Mouse (Mus musculus) gastrocnemius, postnatal 10 days (tissue): Measurements from ENCODE around the gene Gtpbp4. TPM values are rescaled to one million over a fixed set of nuclear protein-coding genes. Genes with fewer than 3 reads are reported as not detected.
"Not testable (repeated sequence)": the region's sequence is repeated elsewhere in the genome, so short reads cannot be mapped to it uniquely, and the experiment has no call there.

Experiments used
- DNase-seq: peaks from one replicate; pipeline ENCODE4 v3.0.0; 2021; ENCODE audit warnings: mixed read lengths
- long read RNA-seq, 2 experiments: library from polyadenylated mRNA; stranded (forward); transcript quantifications; one replicate each; pipeline ENCODE4 v2.0.0; 2021
- total RNA-seq, 2 experiments: library from RNA; stranded (reverse); gene quantifications; 2 replicates each; pipeline ENCODE4 v1.2.3; 2021

Gene Gtpbp4
- 10 to 100 TPM; 41.3 to 44.0 TPM for total RNA-seq
- long read RNA-seq, experiment 1, full-length matches to known transcripts, result 54 of 55 reads
- long read RNA-seq, experiment 1, partial matches to known transcripts, result 0 of 55 reads
- long read RNA-seq, experiment 1, other reads (novel, unspliced or antisense), result 1 of 55 reads
- long read RNA-seq, experiment 2, full-length matches to known transcripts, result 49 of 53 reads
- long read RNA-seq, experiment 2, partial matches to known transcripts, result 2 of 53 reads
- long read RNA-seq, experiment 2, other reads (novel, unspliced or antisense), result 2 of 53 reads

- peak; percentile 95 for DNase-seq
Observed at GRCm38 (mm10) chr13:8995990-8996786, at the start of gene Gtpbp4. TSS of gene Gtpbp4 (minus strand) at chr13:8996083.

GRCm38 (mm10) chr13:9044731-9045130 is 48.8 kb upstream of the Gtpbp4 start:
- DNase-seq, result no peak

GRCm38 (mm10) chr13:9043289-9044049 is 47.6 kb upstream of the Gtpbp4 start:
- DNase-seq, result no peak

DNA sequence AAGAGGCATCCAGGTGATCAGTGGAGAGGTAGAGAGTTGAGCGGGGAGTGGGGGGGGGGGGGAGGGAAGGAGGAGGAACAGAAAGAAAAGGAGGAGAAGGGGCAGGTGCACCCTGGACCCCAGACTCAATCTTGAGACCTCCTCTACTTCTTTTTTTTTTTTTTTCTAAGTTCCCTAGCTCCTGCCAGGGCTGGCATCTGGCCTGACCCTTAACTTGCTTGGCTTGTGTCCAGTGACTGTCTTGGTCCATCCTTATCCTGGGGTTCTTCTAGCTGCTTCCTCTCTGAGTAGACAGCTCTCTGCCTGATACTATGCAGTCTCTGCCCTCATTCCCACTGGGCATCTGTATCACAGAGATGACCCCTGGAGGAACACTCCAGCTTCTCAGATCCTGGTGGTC is 44.7 kb upstream of the Gtpbp4 start:
- no peak for DNase-seq

DNA sequence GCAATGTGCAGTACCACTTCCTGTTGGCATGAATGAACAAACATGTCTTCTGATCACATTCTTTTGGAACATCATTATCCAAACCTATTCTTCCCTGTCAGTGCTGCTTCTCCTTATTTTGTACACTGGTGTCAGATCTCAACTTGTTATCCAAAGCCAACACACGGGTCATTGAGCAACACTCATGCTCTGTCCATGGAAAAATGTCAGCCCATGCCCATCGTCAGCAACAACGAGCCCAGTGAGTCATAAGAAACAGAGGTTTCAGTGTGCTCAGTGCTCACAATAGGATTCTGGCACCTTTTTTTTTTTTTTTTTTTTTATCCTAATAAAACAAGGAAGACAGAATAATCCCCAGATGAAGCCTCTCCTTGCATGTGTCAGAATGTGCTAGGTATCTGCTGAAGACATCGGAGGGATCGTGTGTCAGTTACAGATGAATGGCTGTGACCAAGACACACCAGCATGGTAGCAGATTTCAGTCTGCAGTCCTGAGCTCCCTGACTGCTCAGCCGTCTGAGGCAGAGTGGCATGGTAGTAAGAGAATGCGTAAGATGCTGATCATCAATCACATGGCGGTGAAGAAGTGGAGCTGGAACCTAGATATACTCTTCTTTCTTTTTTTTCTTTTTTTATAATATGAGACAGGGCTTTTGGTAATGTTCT is 36.2 kb upstream of the Gtpbp4 start:
- no peak for DNase-seq

DNA sequence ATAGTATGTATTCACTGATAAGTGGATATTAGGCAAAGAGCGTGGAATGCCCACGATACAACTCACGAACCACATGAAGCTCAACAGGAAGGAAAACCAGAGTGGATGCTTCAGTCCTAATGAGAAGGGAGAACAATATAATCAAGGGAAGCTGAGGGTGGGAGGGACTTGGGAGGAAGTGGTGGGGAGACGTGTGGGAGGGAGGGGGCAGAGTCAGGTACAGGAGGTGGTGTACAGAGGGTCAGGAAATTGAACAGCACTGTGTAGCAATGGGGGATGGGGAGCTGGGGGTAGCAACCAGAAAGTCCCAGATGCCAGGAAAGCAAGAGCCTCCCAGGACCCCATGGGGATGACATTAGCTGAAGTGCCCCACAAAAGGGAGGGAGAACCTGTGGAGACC is 34.5 kb upstream of the Gtpbp4 start:
- no peak for DNase-seq

DNA sequence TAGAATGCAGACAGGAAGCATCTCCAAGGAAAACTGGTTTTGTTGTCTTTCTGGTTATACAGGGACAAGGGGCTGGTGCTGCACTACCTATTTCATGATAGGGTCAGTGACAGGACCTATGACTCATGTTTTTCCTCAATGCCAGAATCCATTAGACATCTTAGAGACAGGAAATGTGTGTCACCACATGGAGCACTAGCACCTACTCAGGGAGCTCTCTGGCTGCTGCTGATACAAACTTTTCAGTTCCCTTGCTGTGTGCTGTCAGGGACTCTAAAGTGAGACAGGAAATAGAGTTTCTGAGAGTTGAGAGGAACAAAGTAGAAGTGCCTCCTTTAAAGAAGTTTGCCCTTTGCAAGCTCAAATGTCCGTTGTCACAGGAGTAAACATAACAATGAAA is 31.4 kb upstream of the Gtpbp4 start:
- no peak for DNase-seq

DNA sequence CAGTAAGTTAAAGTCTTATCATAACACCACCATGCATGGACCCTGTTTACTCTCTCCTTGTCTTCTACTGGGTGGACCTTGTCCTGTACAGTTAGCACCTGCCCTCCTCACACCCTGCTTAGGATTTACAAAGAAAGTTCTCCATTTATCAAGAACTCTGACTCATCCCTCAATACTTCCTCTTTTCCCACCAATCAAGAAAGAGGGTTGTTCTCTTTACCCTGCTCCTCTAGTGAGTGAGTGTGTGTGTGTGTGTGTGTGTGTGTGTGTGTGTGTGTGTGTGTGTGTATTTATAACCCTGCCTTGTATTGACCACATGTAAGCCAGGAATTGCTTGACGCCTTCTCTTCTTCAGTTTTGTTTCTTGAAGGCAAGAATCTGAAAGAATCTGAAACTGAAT is 26.7 kb upstream of the Gtpbp4 start:
- no peak for DNase-seq

- DNase-seq, result no peak
Observed at GRCm38 (mm10) chr13:9021556-9021955, 25.7 kb upstream of the Gtpbp4 start.

GRCm38 (mm10) chr13:9019713-9020112 is 23.8 kb upstream of the Gtpbp4 start:
- no peak for DNase-seq

GRCm38 (mm10) chr13:9018974-9019587 is 23.2 kb upstream of the Gtpbp4 start:
- DNase-seq, result no peak

DNA sequence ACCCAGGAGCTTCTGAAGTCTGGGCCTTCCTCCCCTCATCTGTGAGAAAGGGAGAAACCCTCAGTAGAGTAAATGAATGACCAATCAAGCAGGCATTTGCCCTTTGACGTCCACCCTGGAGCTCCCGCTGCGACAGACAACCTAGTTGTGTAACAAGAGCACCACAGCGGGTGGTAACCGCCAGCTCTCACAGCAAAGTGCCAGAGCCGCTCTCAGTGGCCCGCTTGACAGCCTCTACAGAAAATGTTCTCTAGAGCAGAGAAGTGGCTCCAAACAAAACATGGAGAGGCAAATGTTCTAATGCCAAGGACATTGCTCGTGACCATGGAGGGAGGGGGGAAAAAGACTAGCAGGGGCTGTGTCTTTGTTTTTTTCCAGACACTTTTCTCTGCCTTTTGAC is 21.3 kb upstream of the Gtpbp4 start:
- no peak for DNase-seq

DNA sequence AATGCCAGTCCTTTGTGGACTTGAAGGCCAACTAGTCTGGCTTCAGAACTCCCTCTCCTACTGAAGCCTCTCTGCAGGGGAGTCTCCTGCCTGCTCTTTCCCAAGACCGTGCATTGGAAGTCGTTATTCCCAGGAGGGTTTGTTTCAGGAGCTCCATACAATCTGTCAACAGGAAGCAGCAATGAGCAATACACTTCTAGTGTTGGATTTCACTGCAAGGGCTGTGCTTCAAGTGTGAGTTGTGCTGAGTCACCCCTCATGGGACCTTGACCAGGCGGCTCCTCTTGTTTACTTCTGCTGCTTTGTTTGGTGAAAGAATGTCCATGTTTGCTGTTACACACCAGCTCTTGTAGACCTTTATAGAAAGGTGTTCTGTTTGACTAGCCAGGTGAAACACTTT is 18.5 kb upstream of the Gtpbp4 start:
- no peak for DNase-seq

DNA sequence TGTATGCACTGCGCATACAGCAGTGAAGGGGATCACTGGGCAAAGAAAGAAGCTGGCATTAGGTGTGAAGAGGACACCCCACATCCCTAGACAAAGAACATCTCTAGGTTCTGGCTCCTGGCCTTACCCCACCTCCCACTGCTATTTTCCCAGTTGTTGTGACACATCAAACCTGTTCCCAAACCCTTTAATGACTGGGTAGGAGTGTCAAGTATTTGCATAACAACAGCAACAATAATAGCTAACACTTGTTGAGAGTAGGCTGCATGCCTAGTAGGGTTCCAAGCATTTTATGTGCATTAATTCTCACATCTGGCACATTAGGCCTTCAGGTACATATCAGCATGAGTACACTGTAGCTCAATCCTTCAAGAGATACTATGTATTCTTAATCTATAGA is 17.6 kb upstream of the Gtpbp4 start:
- no peak for DNase-seq

DNA sequence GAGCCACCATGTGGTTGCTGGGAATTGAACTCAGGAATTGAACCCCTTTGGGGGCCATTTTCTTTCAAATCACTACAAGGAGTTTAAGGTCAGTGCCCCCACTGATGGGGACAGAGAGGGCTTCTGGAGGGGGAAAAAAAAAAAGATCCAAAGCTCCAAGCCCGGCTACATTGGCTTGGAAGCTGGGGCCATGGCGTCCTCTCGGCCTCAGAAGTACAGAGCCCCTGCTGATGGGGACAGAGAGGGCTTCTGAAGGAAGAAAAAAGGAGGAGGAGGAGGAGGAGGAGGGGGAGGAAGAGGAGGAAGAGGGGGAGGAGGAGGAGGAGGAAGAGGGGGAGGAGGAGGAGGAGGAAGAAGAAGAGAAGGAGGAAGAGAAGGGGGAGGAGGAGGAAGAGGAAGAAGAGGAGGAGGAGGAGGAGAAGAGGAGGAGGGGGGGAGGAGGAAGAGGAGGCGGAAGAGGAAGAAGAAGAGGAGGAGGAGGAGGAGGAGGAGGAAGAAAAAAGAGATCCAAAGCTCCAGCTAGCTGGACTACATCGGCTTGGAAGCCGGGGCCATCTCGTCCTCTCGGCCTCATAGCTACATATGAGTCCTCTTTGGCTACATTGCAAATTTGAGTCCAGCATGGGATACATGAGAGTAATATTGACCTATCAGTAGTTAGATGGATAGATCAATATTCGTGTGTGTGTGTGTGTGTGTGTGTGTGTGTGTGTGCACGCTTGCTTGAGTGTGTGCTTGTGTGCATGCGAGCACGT is 15.9 kb upstream of the Gtpbp4 start:
- DNase-seq, result peak; percentile 93

DNA sequence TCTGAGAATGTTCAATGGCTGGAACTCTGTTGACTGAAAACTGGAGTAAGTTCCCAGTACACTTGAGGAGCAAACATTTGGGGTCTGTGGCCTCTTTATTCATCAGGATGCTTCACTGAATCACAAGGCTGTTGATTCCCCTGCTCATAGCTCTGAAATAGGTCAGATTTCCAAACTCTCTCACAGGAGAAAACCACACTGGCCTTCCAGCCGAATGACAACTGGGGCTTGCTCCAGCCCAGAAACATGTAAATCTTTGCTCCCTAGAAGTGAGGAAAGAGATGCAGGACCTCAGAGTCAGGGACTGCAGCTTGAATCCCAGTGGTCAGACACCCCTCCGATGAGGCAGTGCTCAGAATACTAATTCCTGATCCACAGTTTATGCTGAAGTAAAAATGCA is 7.4 kb upstream of the Gtpbp4 start:
- DNase-seq, result no peak

DNA sequence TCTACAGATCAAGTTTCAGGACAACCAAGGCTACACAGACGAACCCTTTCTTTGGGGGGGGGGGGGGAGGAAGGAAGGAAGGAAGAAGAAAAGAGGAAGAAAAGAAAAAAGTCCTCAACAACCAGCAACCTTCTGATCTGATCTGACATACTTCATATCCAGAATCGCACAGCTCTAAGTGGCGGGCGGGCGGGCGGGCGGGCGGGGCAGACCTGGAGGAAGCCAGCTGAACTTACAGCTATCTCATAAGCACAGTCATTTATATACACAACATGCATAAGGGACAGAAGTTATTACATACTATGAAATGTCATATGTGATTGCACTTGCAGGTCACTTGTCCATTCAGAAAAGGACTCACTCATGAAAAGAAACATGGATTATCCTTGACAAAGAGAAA is 3.6 kb upstream of the Gtpbp4 start:
- DNase-seq, result no peak

GRCm38 (mm10) chr13:8997221-8997620 is 1.3 kb upstream of the Gtpbp4 start:
- DNase-seq, result not testable (repeated sequence)

DNA sequence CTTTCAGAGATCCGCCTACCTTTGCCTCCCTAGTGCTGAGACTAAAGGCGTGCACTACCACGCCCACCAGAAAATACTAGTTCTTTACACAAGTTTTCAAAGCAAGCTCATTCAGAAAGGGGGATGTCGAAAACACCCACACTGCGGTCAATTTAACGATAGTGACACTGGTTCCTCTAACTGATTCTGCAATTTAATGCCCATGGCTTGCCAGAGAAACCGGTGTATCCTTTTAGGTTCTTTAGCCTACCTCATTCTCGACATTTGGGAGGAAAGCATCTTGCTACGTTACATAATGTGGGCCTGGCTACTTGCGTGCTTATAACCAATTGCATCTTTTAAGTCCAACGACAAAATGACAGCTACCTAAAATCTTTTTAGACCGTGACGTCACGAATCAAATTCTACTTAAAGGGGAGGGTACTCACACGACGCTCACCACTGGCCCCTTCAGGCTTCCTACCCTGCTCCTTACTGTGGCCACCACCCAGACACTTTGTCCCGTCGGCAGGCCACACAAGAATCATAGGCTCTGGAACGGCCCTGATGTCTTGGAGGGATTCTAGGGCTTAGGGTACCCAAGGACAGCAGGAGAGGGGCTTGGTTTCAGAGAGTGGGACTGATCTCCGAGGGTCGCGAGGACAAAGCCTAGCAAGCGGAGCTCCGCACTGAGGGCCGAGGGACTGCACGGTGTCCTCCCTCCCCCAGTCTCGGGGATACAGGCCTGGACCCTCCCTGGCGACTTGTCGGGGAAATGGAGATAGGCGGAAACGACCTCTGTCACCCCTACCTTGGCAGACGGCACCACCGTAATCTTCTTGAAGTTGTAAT is 509 bp downstream of the Gtpbp4 start:
- no peak for DNase-seq

- no peak for DNase-seq
Observed at GRCm38 (mm10) chr13:8992231-8992630, 3.7 kb downstream of the Gtpbp4 start.
